8 mouse cellular contexts compared by ENCODE assay signal in genomic region chr9:74861561-74861980, GRCm38 (mm10). TPM values are rescaled to one million over a fixed set of nuclear protein-coding genes. Genes with fewer than 3 reads are reported as not detected.
DNase-seq lines count a peak whose midpoint lies in the region; ATAC-seq and TF ChIP-seq lines count a peak whose summit lies in the region.

Gene Onecut1, plus strand, starts transcription at chr9:74861921.

- peaks cover 98% of the 10 kb centered on the region for H3K27me3 ChIP-seq in erythroblast, embryonic 14.5 days (ENCODE audit: control insufficient read depth)
- peaks cover 100% of the 10 kb centered on the region for H3K27me3 ChIP-seq in embryonic facial prominence, embryonic 14.5 days (replicated peaks; ENCODE audit: control insufficient read depth, insufficient read depth, low read length)
- H3K27me3 ChIP-seq in hindbrain, embryonic 13.5 days = peaks cover 98% of the 10 kb centered on the region
- H3K27me3 ChIP-seq in liver, postnatal 0 days (ENCODE audit: insufficient read depth, low read length) = peaks cover 88% of the 10 kb centered on the region

- peaks cover 3% of the 10 kb centered on the region; the same call in 1 of the 2 replicates for H3K4me1 ChIP-seq in erythroblast, embryonic 14.5 days (ENCODE audit: control insufficient read depth)
- H3K4me1 ChIP-seq in embryonic facial prominence, embryonic 14.5 days (ENCODE audit: control insufficient read depth, insufficient read depth, low read length) = peaks cover 11% of the 10 kb centered on the region
- peaks cover 42% of the 10 kb centered on the region for H3K4me1 ChIP-seq in hindbrain, embryonic 13.5 days (replicated peaks)
- peaks cover 3% of the 10 kb centered on the region; the same call in 1 of the 2 replicates for H3K4me1 ChIP-seq in liver, postnatal 0 days (ENCODE audit: insufficient read depth)

- H3K4me3 ChIP-seq in erythroblast, embryonic 14.5 days (replicated peaks) = peak within 1 kb of the TSS; percentile 60
- H3K4me3 ChIP-seq in embryonic facial prominence, embryonic 14.5 days (ENCODE audit: low read depth, low read length) = peak within 1 kb of the TSS; percentile 51
- peak within 1 kb of the TSS; percentile 54 for H3K4me3 ChIP-seq in hindbrain, embryonic 13.5 days
- H3K4me3 ChIP-seq in liver, postnatal 0 days (ENCODE audit: low read depth, low read length) = peak within 1 kb of the TSS; percentile 60

- no peak within 1 kb of the TSS for H3K27ac ChIP-seq in embryonic facial prominence, embryonic 14.5 days (replicated peaks; ENCODE audit: low read depth, low read length)
- H3K27ac ChIP-seq in hindbrain, embryonic 13.5 days = peak within 1 kb of the TSS; percentile 82
- peak within 1 kb of the TSS; percentile 68 for H3K27ac ChIP-seq in liver, postnatal 0 days (ENCODE audit: low read depth)

- peak within 1 kb of the TSS; percentile 56 for H3K9ac ChIP-seq in embryonic facial prominence, embryonic 14.5 days (ENCODE audit: low read depth, low read length)
- peak within 1 kb of the TSS; percentile 81 for H3K9ac ChIP-seq in hindbrain, embryonic 13.5 days
- peak within 1 kb of the TSS; percentile 74 for H3K9ac ChIP-seq in liver, postnatal 0 days (replicated peaks)

- TF ChIP-seq CTCF in liver, postnatal 0 days (IDR thresholded peaks at IDR 0.05; ENCODE audit: low read depth) = no peak

- WGBS in embryonic facial prominence, embryonic 14.5 days = under 1% methylated on average over 33 of the region's 45 CpGs
- under 1% methylated on average over 29 of the region's 45 CpGs for WGBS in hindbrain, embryonic 13.5 days
- WGBS in liver, postnatal 0 days (ENCODE audit: insufficient replicate concordance) = under 1% methylated on average over 40 of the region's 45 CpGs

- H3K4me2 ChIP-seq in embryonic facial prominence, embryonic 14.5 days (ENCODE audit: low read depth, low read length) = peak within 1 kb of the TSS; percentile 98
- peak within 1 kb of the TSS; percentile 87 for H3K4me2 ChIP-seq in hindbrain, embryonic 13.5 days
- peak within 1 kb of the TSS; percentile 66 for H3K4me2 ChIP-seq in liver, postnatal 0 days (ENCODE audit: low read depth, low read length)

- no peak for TF ChIP-seq EP300 in liver, postnatal 0 days (IDR thresholded peaks at IDR 0.05; ENCODE audit: low read depth)

- DNase-seq in ES-CJ7 (ENCODE audit: low read depth, low spot score) = peak; percentile 78
- peak; percentile 63 for DNase-seq in embryonic facial prominence, embryonic 14.5 days (ENCODE audit: low spot score)
- DNase-seq in liver, postnatal 0 days = peak; percentile 85
- DNase-seq in skeletal muscle tissue, adult 2 months (ENCODE audit: low read depth, low spot score) = peak; percentile 25
- no peak for DNase-seq in layer of hippocampus, adult 8-10 months (ENCODE audit: low spot score in 2 of 2)

- ATAC-seq in erythroblast, adult 5-6 weeks (replicated peaks; ENCODE audit: low FRiP score, poor library complexity, severe bottlenecking) = no peak
- ATAC-seq in embryonic facial prominence, embryonic 14.5 days (ENCODE audit: low read depth) = peak; percentile 58
- ATAC-seq in hindbrain, embryonic 13.5 days (ENCODE audit: low FRiP score) = peak; percentile 72
- ATAC-seq in liver, postnatal 0 days = peak; percentile 64

- no peaks in the 10 kb centered on the region for H3K9me3 ChIP-seq in erythroblast, embryonic 14.5 days (ENCODE audit: control insufficient read depth, low read length)
- no peaks in the 10 kb centered on the region for H3K9me3 ChIP-seq in embryonic facial prominence, embryonic 14.5 days (ENCODE audit: control insufficient read depth, low read length)
- no peaks in the 10 kb centered on the region for H3K9me3 ChIP-seq in hindbrain, embryonic 13.5 days
- no peaks in the 10 kb centered on the region for H3K9me3 ChIP-seq in liver, postnatal 0 days (ENCODE audit: low read length)

- H3K36me3 ChIP-seq in erythroblast, embryonic 14.5 days (ENCODE audit: control insufficient read depth) = no peaks in the 10 kb centered on the region
- H3K36me3 ChIP-seq in embryonic facial prominence, embryonic 14.5 days (ENCODE audit: control insufficient read depth, insufficient read depth, low read length) = no peaks in the 10 kb centered on the region
- H3K36me3 ChIP-seq in hindbrain, embryonic 13.5 days = no peaks in the 10 kb centered on the region
- H3K36me3 ChIP-seq in liver, postnatal 0 days (replicated peaks; ENCODE audit: insufficient read depth, low read length) = no peaks in the 10 kb centered on the region; the same call in 1 of the 2 replicates

RNA-seq across cellular contexts. Expression of gene Onecut1, which starts in this region (rescaled TPM):
- 0.01 TPM in 1 of 2 replicates, not detected in the other for polyA plus RNA-seq in erythroblast, embryonic 14.5 days (2012)
- not detected in 2 replicates for total RNA-seq in erythroblast, adult 5-6 weeks (2015; ENCODE audit: low replicate concordance)
- total RNA-seq in erythroblast, adult 5-6 weeks (2017; ENCODE audit: low replicate concordance) = not detected in 2 replicates
- 0.24 and 0.31 TPM in 2 replicates for polyA plus RNA-seq in embryonic facial prominence, embryonic 14.5 days (2014; fragmentation: Nextera tagmentation; extraction: Ambion mirVana)
- 5.5 and 7.8 TPM in 2 replicates for polyA plus RNA-seq in hindbrain, embryonic 13.5 days (2015; fragmentation: Nextera tagmentation; extraction: Ambion mirVana)
- polyA plus RNA-seq in liver, postnatal 0 days (2015; fragmentation: Nextera tagmentation; extraction: Ambion mirVana) = 7.5 and 9.1 TPM in 2 replicates
- total RNA-seq in layer of hippocampus, adult 8-10 months (2022) = 1 to 10 TPM in 2 of 4 experiments, under 1 TPM in 2; 0.41 to 1.5 (median 0.73) TPM

Comparison
In these comparisons a context has a peak if more than half of its experiments do, and no peak if none do; other contexts are left out.
1. Peak in DNase-seq, ATAC-seq, H3K4me3 ChIP-seq, H3K9ac ChIP-seq and H3K4me2 ChIP-seq in embryonic facial prominence, embryonic 14.5 days; RNA of the gene not detected or under 1 TPM.
2. DNase-seq: peak in ES-CJ7 (single experiment), liver, postnatal 0 days (single experiment) and skeletal muscle tissue, adult 2 months (single experiment); none in layer of hippocampus, adult 8-10 months (0 of 2).
3. Peak in every context shown above with its lines, with median percentiles within 50 percentile points of each other: H3K4me3 ChIP-seq, H3K4me2 ChIP-seq and H3K9ac ChIP-seq.